Mouse (Mus musculus) left cerebral cortex, postnatal 36 days (tissue): ENCODE measurements around the gene Cds2. TPM values are rescaled to one million over a fixed set of nuclear protein-coding genes. Genes with fewer than 3 reads are reported as not detected.

Source experiments
- DNase-seq, 2 experiments: peaks; one replicate each; pipeline ENCODE4 v3.0.0; 2021 to 2022; ENCODE audit warnings: low spot score in 2 of 2, mixed read lengths in 1 of 2
- intact Hi-C: fragments of 180-260 bp; cut with DNase I; formaldehyde crosslinking; loops from one replicate; pipeline ENCODE4 v1.15.1; 2025
- total RNA-seq, 2 experiments: library from RNA; stranded (reverse); gene quantifications; 2 replicates each; pipeline ENCODE4 v1.2.3; 2021

Cds2 gene
- total RNA-seq, 2 experiments from 2014 or later, result 245 to 264 TPM

- DNase-seq, result no peak
- intact Hi-C loops, result no loop called here
These were observed 54.2 kb downstream of the Cds2 start for GRCm38 (mm10) chr2:132317178-132317577.

- no peak for DNase-seq
- intact Hi-C loops, result no loop called here
These were observed 57.6 kb downstream of the Cds2 start for GRCm38 (mm10) chr2:132320516-132320915.

- intact Hi-C loops, result no loop called here
- no peak for DNase-seq
These were observed 60.6 kb downstream of the Cds2 start for GRCm38 (mm10) chr2:132323541-132323940.

GRCm38 (mm10) chr2:132337202-132337601 lies 74.3 kb downstream of the Cds2 start:
- intact Hi-C loops, result no loop called here
- no peak for DNase-seq

GRCm38 (mm10) chr2:132340350-132340749 lies 77.4 kb downstream of the Cds2 start:
- DNase-seq, result no peak
- intact Hi-C loops, result no loop called here

GRCm38 (mm10) chr2:132341293-132341692 lies 78.3 kb downstream of the Cds2 start:
- intact Hi-C loops, result no loop called here
- no peak for DNase-seq

- intact Hi-C loops, result no loop called here
- no peak for DNase-seq
These were observed 80.9 kb downstream of the Cds2 start for GRCm38 (mm10) chr2:132343846-132344245.

Other genes with a start within 250 kb of the Cds2 start
- gene Rassf2, start 232.9 kb upstream of the Cds2 start, total RNA-seq, result 10 to 100 TPM; 38.3 to 41.0 TPM
- gene Slc23a2, start 118.0 kb upstream of the Cds2 start, total RNA-seq, result 100 to 1,000 TPM; 150 to 153 TPM
- 10 to 100 TPM; 29.5 to 34.9 TPM for gene Tmem230, start 15.3 kb upstream of the Cds2 start, total RNA-seq
- 10 to 100 TPM; 41.0 to 49.3 TPM for gene Pcna, start 9.8 kb upstream of the Cds2 start, total RNA-seq
- gene Prokr2, start 122.3 kb downstream of the Cds2 start, total RNA-seq, result 1 to 10 TPM; 1.0 to 4.5 TPM